Mouse (Mus musculus) E14TG2a.4 (cell line): ENCODE data around the gene Begain.

Experiments used
- CTCF ChIP-seq: conservative IDR thresholded peaks from 2 replicates; pipeline ENCODE4 v1.5.1; 2014; ENCODE audit warnings: low read length
- POU5F1 ChIP-seq: IDR thresholded peaks from 2 replicates; pipeline ENCODE4 v1.6.1; 2014; ENCODE audit warnings: low read length, borderline replicate concordance

DNA sequence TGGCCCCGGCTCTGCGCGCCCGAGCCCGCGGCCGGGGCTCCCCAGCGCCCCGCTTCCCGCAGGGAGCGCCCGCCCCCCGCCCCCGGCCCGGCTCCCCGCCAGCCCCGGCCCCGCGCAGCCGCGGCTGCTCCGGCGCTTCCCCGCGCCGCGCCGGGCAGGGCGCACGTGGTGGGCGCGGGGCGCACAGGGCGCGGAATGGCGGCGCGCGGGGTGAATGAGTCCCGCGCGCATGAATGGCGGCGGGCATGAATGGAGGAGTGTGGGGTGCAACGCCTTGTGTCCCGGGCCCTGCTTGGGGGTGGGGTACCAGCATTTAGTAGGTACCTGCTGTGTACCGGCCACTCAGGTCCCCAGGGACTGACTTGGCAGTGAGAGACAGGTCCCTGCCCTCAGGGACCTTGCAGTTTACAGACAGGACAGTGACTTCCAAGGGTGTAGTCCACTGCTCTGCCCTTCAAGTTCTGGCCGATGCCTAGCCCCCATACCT is at the start of gene Begain:
- TF ChIP-seq CTCF (no peak), POU5F1 (no peak)
